Mouse (Mus musculus) right cerebral cortex, postnatal 10 days (tissue): ENCODE data around the gene Kif11.

Experiments
- DNase-seq, 2 experiments: peaks; one replicate each; pipeline ENCODE4 v3.0.0; 2021; ENCODE audit warnings: low spot score in 2 of 2

Gene Kif11

GRCm38 (mm10) chr19:37377404-37377990 is 1.3 kb downstream of the Kif11 start:
- no peak for DNase-seq

GRCm38 (mm10) chr19:37378816-37379215 is 2.6 kb downstream of the Kif11 start:
- no peak for DNase-seq

- no peak for DNase-seq
These were observed 9.9 kb downstream of the Kif11 start for GRCm38 (mm10) chr19:37386126-37386525.

GRCm38 (mm10) chr19:37391869-37392268 is 15.7 kb downstream of the Kif11 start:
- DNase-seq, result no peak

- DNase-seq, result no peak
These were observed 20.1 kb downstream of the Kif11 start for GRCm38 (mm10) chr19:37396279-37396678.

- no peak for DNase-seq
These were observed 24.7 kb downstream of the Kif11 start for GRCm38 (mm10) chr19:37400936-37401335.

GRCm38 (mm10) chr19:37418294-37418693 is 42.1 kb downstream of the Kif11 start:
- DNase-seq, result peak; percentile 33 to 43

GRCm38 (mm10) chr19:37419613-37420012 is 43.4 kb downstream of the Kif11 start:
- peak; percentile 43 to 45 for DNase-seq

- no peak for DNase-seq
These were observed 52.4 kb downstream of the Kif11 start for GRCm38 (mm10) chr19:37428589-37428988.

- no peak for DNase-seq
These were observed 55.0 kb downstream of the Kif11 start for GRCm38 (mm10) chr19:37431139-37431756.

GRCm38 (mm10) chr19:37432868-37433570 is 56.8 kb downstream of the Kif11 start:
- no peak for DNase-seq

- no peak for DNase-seq
These were observed 57.7 kb downstream of the Kif11 start for GRCm38 (mm10) chr19:37433895-37434262.

- peak; percentile 45 to 68 for DNase-seq
These were observed 58.2 kb downstream of the Kif11 start, which contains the start of gene Hhex for GRCm38 (mm10) chr19:37434263-37434951. Hhex (plus strand) TSS chr19:37434810.

- no peak for DNase-seq
These were observed 59.0 kb downstream of the Kif11 start for GRCm38 (mm10) chr19:37435041-37435852.

- no peak for DNase-seq
These were observed 59.6 kb downstream of the Kif11 start for GRCm38 (mm10) chr19:37435853-37436174.

- peak; percentile 38 to 42 for DNase-seq
These were observed 60.5 kb downstream of the Kif11 start for GRCm38 (mm10) chr19:37436514-37437288.

GRCm38 (mm10) chr19:37437289-37437606 is 61.0 kb downstream of the Kif11 start:
- no peak for DNase-seq

- no peak for DNase-seq
These were observed 64.0 kb downstream of the Kif11 start for GRCm38 (mm10) chr19:37440181-37440580.

GRCm38 (mm10) chr19:37440708-37441475 is 64.7 kb downstream of the Kif11 start:
- no peak for DNase-seq

GRCm38 (mm10) chr19:37442524-37443286 is 66.5 kb downstream of the Kif11 start:
- no peak for DNase-seq
